In the genomic region with DNA sequence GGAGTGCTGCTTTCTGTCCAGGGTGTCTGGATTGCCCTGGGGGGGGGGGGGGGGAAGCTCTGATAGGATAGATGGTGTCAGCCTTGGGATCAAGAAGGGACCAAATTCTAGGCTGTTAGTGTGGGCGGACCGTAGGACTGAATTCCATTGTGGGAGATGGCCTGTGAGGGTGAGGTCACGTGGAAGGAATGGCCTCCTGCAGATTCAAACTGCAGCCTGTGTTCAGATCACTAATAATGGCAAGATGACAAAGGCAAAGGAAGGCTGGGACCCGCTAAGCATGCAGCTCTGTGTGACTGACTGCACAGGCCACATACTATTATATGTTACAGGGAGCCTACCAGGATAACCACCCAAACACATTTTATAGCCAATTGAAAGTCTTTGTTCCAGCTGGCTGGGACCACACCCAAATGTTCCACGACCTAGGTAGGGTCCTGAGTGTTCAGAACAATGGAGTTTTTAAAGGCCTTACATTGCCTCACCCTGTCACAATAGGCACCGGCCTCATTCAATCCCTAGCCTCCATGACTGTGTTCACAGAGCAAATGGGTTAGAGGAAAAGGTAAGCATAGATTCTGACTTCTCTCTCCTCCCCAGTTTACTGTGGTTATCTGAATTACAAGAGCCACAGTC, we compare ENCODE assay signal across 15 mouse cellular contexts. TPM values are rescaled to one million over a fixed set of nuclear protein-coding genes. Genes with fewer than 3 reads are reported as not detected.
DNase-seq lines count a peak whose midpoint lies in the region; ATAC-seq and TF ChIP-seq lines count a peak whose summit lies in the region.
"Had no signal": no experiment of that assay in that cellular context is flagged by ENCODE, and none has a peak within 500 bp of the region (broad histone marks: within the 10 kb centered on the region; RNA-seq: fewer than 3 reads in every experiment).

No protein-coding gene starts in this region.

- H3K4me1 ChIP-seq in midbrain, embryonic 12.5 days: peaks cover 23% of the 10 kb centered on the region
- no peaks in the 10 kb centered on the region for H3K4me1 ChIP-seq in midbrain, embryonic 16.5 days (ENCODE audit: control insufficient read depth, insufficient read depth, low read length)
- peaks cover 34% of the 10 kb centered on the region for H3K4me1 ChIP-seq in embryonic facial prominence, embryonic 10.5 days
- H3K4me1 ChIP-seq in olfactory bulb, adult 2 months (ENCODE audit: control insufficient read depth, insufficient read depth, low read length): peaks cover 5% of the 10 kb centered on the region; the same call in 1 of the 2 replicates

- H3K4me2 ChIP-seq in midbrain, embryonic 12.5 days (replicated peaks): no peak overlapping the region
- no peak overlapping the region for H3K4me2 ChIP-seq in midbrain, embryonic 16.5 days (ENCODE audit: low read length)
- H3K4me2 ChIP-seq: liver, embryonic 13.5 days had no signal

- peaks cover 4% of the 10 kb centered on the region; the same call in 1 of the 2 replicates for H3K9me3 ChIP-seq in midbrain, embryonic 12.5 days
- no peaks in the 10 kb centered on the region for H3K9me3 ChIP-seq in midbrain, embryonic 16.5 days (replicated peaks; ENCODE audit: control insufficient read depth, low read length, poor library complexity, severe bottlenecking)
- H3K9me3 ChIP-seq in embryonic facial prominence, embryonic 10.5 days: no peaks in the 10 kb centered on the region
- H3K9me3 ChIP-seq: liver, embryonic 13.5 days had no signal

- 28% methylated on average over 6 of the region's 6 CpGs for WGBS in midbrain, embryonic 12.5 days
- 26% methylated on average over 6 of the region's 6 CpGs for WGBS in midbrain, embryonic 16.5 days
- 36% methylated on average over 6 of the region's 6 CpGs for WGBS in embryonic facial prominence, embryonic 10.5 days
- 63% methylated on average over 6 of the region's 6 CpGs for WGBS in olfactory bulb, adult 2 months

- no peak for TF ChIP-seq CTCF in gastrocnemius, adult 2 months (IDR thresholded peaks at IDR 0.05)
- TF ChIP-seq CTCF in olfactory bulb, adult 2 months (IDR thresholded peaks at IDR 0.05; ENCODE audit: insufficient read depth, low read depth, low read length): no peak

- no peak overlapping the region for H3K9ac ChIP-seq in midbrain, embryonic 12.5 days (replicated peaks)
- H3K9ac ChIP-seq in midbrain, embryonic 16.5 days (ENCODE audit: low read depth, low read length): no peak overlapping the region
- H3K9ac ChIP-seq: liver, embryonic 13.5 days had no signal

- no peak for TF ChIP-seq POLR2A in olfactory bulb, adult 2 months (IDR thresholded peaks at IDR 0.05; ENCODE audit: insufficient read depth, low read depth, low read length)

- no peak overlapping the region for H3K4me3 ChIP-seq in gastrocnemius, adult 2 months
- H3K4me3 ChIP-seq in midbrain, embryonic 12.5 days: no peak overlapping the region
- H3K4me3 ChIP-seq in midbrain, embryonic 16.5 days (ENCODE audit: low read depth, low read length): no peak overlapping the region
- H3K4me3 ChIP-seq in embryonic facial prominence, embryonic 10.5 days: no peak overlapping the region
- H3K4me3 ChIP-seq in olfactory bulb, adult 2 months (ENCODE audit: insufficient read depth, low read depth, low read length): no peak overlapping the region
- H3K4me3 ChIP-seq: liver, embryonic 13.5 days had no signal

- no peak for DNase-seq in gastrocnemius, adult 2 months
- DNase-seq in gastrocnemius, adult 18-20 months (ENCODE audit: low spot score): no peak
- DNase-seq in embryonic facial prominence, embryonic 10.5 days (ENCODE audit: low spot score): peak; percentile 31
- DNase-seq: adrenal gland, postnatal 36 days; gastrocnemius, postnatal 10 days; liver, embryonic 13.5 days had no signal

- peaks cover 8% of the 10 kb centered on the region; the same call in 1 of the 2 replicates for H3K27me3 ChIP-seq in midbrain, embryonic 12.5 days
- H3K27me3 ChIP-seq in midbrain, embryonic 16.5 days (ENCODE audit: control insufficient read depth, insufficient read depth, low read depth, low read length): no peaks in the 10 kb centered on the region
- no peaks in the 10 kb centered on the region for H3K27me3 ChIP-seq in embryonic facial prominence, embryonic 10.5 days (replicated peaks; ENCODE audit: low read depth, poor library complexity, severe bottlenecking)
- H3K27me3 ChIP-seq: liver, embryonic 13.5 days had no signal

- peak; percentile 52 for ATAC-seq in midbrain, embryonic 12.5 days (ENCODE audit: low FRiP score, low read depth)
- no peak for ATAC-seq in midbrain, embryonic 16.5 days
- no peak for ATAC-seq in erythroblast, adult 5-6 weeks (replicated peaks; ENCODE audit: low FRiP score, poor library complexity, severe bottlenecking)
- no peak for ATAC-seq in megakaryocyte progenitor cell, adult 5-6 weeks (replicated peaks; ENCODE audit: poor library complexity)

- no peaks in the 10 kb centered on the region for H3K36me3 ChIP-seq in midbrain, embryonic 12.5 days
- H3K36me3 ChIP-seq in midbrain, embryonic 16.5 days (ENCODE audit: control insufficient read depth, insufficient read depth, low read length): no peaks in the 10 kb centered on the region
- no peaks in the 10 kb centered on the region for H3K36me3 ChIP-seq in embryonic facial prominence, embryonic 10.5 days (replicated peaks)
- H3K36me3 ChIP-seq: liver, embryonic 13.5 days had no signal

- peak overlapping the region; percentile 49 for H3K27ac ChIP-seq in gastrocnemius, adult 2 months
- H3K27ac ChIP-seq in midbrain, embryonic 12.5 days (replicated peaks): no peak overlapping the region
- H3K27ac ChIP-seq in midbrain, embryonic 16.5 days (ENCODE audit: low read length): no peak overlapping the region
- H3K27ac ChIP-seq in embryonic facial prominence, embryonic 10.5 days (replicated peaks): peak overlapping the region; percentile 57
- H3K27ac ChIP-seq in olfactory bulb, adult 2 months (ENCODE audit: insufficient read depth, low read depth, low read length): peak overlapping the region; percentile 50; the same call in 1 of the 2 replicates
- H3K27ac ChIP-seq: liver, embryonic 13.5 days; macrophage had no signal

- intact Hi-C loops in gastrocnemius, adult 2 months (cut with DNase I): loop anchor here (5.0 to 10.0 kb wide), 2 partner anchors 299 to 591 kb away; no protein-coding TSS in a partner anchor

RNA-seq across cellular contexts. Expression of gene Ncf2, which starts 6.4 kb away (rescaled TPM):
- under 1 TPM; 0.67 to 0.87 TPM for total RNA-seq in gastrocnemius, adult 2 months (2021)
- under 1 TPM; 0.50 to 0.93 TPM for total RNA-seq in gastrocnemius, adult 18-20 months (2021)
- 2.2 and 3.0 TPM in 2 replicates for polyA plus RNA-seq in midbrain, embryonic 12.5 days (2016; fragmentation: Nextera tagmentation; extraction: Ambion mirVana)
- 1.9 and 2.3 TPM in 2 replicates for polyA plus RNA-seq in midbrain, embryonic 16.5 days (2015; fragmentation: Nextera tagmentation; extraction: Ambion mirVana)
- polyA plus RNA-seq in embryonic facial prominence, embryonic 10.5 days (2016; fragmentation: Nextera tagmentation; extraction: Ambion mirVana): 2.2 and 2.6 TPM in 2 replicates
- not detected in 2 replicates for polyA plus RNA-seq in olfactory bulb, adult 2 months (2012; ENCODE audit: insufficient read depth, insufficient read length, low replicate concordance, missing spikeins)
- 40.0 and 42.4 TPM in 2 replicates for total RNA-seq in erythroblast, adult 5-6 weeks (2015; ENCODE audit: low replicate concordance)
- total RNA-seq in erythroblast, adult 5-6 weeks (2017; ENCODE audit: low replicate concordance): 35.7 and 41.1 TPM in 2 replicates
- 85.0 and 90.4 TPM in 2 replicates for total RNA-seq in megakaryocyte progenitor cell, adult 5-6 weeks (2015)
- 101 and 119 TPM in 2 replicates for total RNA-seq in megakaryocyte progenitor cell, adult 5-6 weeks (2017)

RNA-seq across cellular contexts. Expression of gene Arpc5, which starts 27.3 kb away (rescaled TPM):
- total RNA-seq in gastrocnemius, adult 2 months (2021): 10 to 100 TPM in 1 of 2 experiments, 1 to 10 TPM in 1; 9.4 to 11.5 TPM
- total RNA-seq in gastrocnemius, adult 18-20 months (2021): 10 to 100 TPM in 1 of 2 experiments, 1 to 10 TPM in 1; 7.8 to 11.7 TPM
- polyA plus RNA-seq in midbrain, embryonic 12.5 days (2016; fragmentation: Nextera tagmentation; extraction: Ambion mirVana): 285 and 287 TPM in 2 replicates
- polyA plus RNA-seq in midbrain, embryonic 16.5 days (2015; fragmentation: Nextera tagmentation; extraction: Ambion mirVana): 380 and 393 TPM in 2 replicates
- 198 and 199 TPM in 2 replicates for polyA plus RNA-seq in embryonic facial prominence, embryonic 10.5 days (2016; fragmentation: Nextera tagmentation; extraction: Ambion mirVana)
- polyA plus RNA-seq in olfactory bulb, adult 2 months (2012; ENCODE audit: insufficient read depth, insufficient read length, low replicate concordance, missing spikeins): not detected in 2 replicates
- 170 and 173 TPM in 2 replicates for total RNA-seq in erythroblast, adult 5-6 weeks (2015; ENCODE audit: low replicate concordance)
- total RNA-seq in erythroblast, adult 5-6 weeks (2017; ENCODE audit: low replicate concordance): 68.9 and 74.2 TPM in 2 replicates
- total RNA-seq in megakaryocyte progenitor cell, adult 5-6 weeks (2015): 264 and 298 TPM in 2 replicates
- 127 and 137 TPM in 2 replicates for total RNA-seq in megakaryocyte progenitor cell, adult 5-6 weeks (2017)

RNA-seq across cellular contexts. Expression of gene Rgl1, which starts 27.5 kb away (rescaled TPM):
- 10 to 100 TPM in 1 of 2 experiments, 1 to 10 TPM in 1; 9.7 to 10.2 TPM for total RNA-seq in gastrocnemius, adult 2 months (2021)
- 1 to 10 TPM; 4.9 to 7.8 TPM for total RNA-seq in gastrocnemius, adult 18-20 months (2021)
- polyA plus RNA-seq in midbrain, embryonic 12.5 days (2016; fragmentation: Nextera tagmentation; extraction: Ambion mirVana): 16.3 and 18.2 TPM in 2 replicates
- 13.3 and 13.9 TPM in 2 replicates for polyA plus RNA-seq in midbrain, embryonic 16.5 days (2015; fragmentation: Nextera tagmentation; extraction: Ambion mirVana)
- polyA plus RNA-seq in embryonic facial prominence, embryonic 10.5 days (2016; fragmentation: Nextera tagmentation; extraction: Ambion mirVana): 28.0 and 30.8 TPM in 2 replicates
- polyA plus RNA-seq in olfactory bulb, adult 2 months (2012; ENCODE audit: insufficient read depth, insufficient read length, low replicate concordance, missing spikeins): not detected in 2 replicates
- 5.8 and 13.6 TPM in 2 replicates for total RNA-seq in erythroblast, adult 5-6 weeks (2015; ENCODE audit: low replicate concordance)
- 14.4 and 46.6 TPM in 2 replicates for total RNA-seq in erythroblast, adult 5-6 weeks (2017; ENCODE audit: low replicate concordance)
- total RNA-seq in megakaryocyte progenitor cell, adult 5-6 weeks (2015): 1.3 and 1.6 TPM in 2 replicates
- 1.4 and 2.7 TPM in 2 replicates for total RNA-seq in megakaryocyte progenitor cell, adult 5-6 weeks (2017)

RNA-seq across cellular contexts. Expression of gene Apobec4, which starts 43.3 kb away (rescaled TPM):
- not detected for total RNA-seq in gastrocnemius, adult 2 months (2021)
- not detected for total RNA-seq in gastrocnemius, adult 18-20 months (2021)
- polyA plus RNA-seq in midbrain, embryonic 12.5 days (2016; fragmentation: Nextera tagmentation; extraction: Ambion mirVana): not detected in 2 replicates
- polyA plus RNA-seq in midbrain, embryonic 16.5 days (2015; fragmentation: Nextera tagmentation; extraction: Ambion mirVana): not detected in 2 replicates
- polyA plus RNA-seq in embryonic facial prominence, embryonic 10.5 days (2016; fragmentation: Nextera tagmentation; extraction: Ambion mirVana): not detected in 2 replicates
- polyA plus RNA-seq in olfactory bulb, adult 2 months (2012; ENCODE audit: insufficient read depth, insufficient read length, low replicate concordance, missing spikeins): not detected in 2 replicates
- not detected in 2 replicates for total RNA-seq in erythroblast, adult 5-6 weeks (2015; ENCODE audit: low replicate concordance)
- total RNA-seq in erythroblast, adult 5-6 weeks (2017; ENCODE audit: low replicate concordance): 0.51 TPM in 1 of 2 replicates, not detected in the other
- not detected in 2 replicates for total RNA-seq in megakaryocyte progenitor cell, adult 5-6 weeks (2015)
- total RNA-seq in megakaryocyte progenitor cell, adult 5-6 weeks (2017): not detected in 2 replicates
- total RNA-seq: adrenal gland, postnatal 36 days; gastrocnemius, postnatal 10 days; layer of hippocampus, postnatal 25 days had no signal
- polyA plus RNA-seq: heart, embryonic 16.5 days; kidney, embryonic 14.5 days; liver, embryonic 13.5 days; macrophage had no signal

Comparison
In these comparisons a context has a peak if more than half of its experiments do, and no peak if none do; other contexts are left out.
1. H3K27ac ChIP-seq: peak in gastrocnemius, adult 2 months (single experiment), embryonic facial prominence, embryonic 10.5 days (single experiment) and olfactory bulb, adult 2 months (single experiment); none in midbrain, embryonic 12.5 days (single experiment) and midbrain, embryonic 16.5 days (single experiment).
2. RNA of gene Ncf2, which starts 6.4 kb away (total RNA-seq): 85.0 to 119 TPM in megakaryocyte progenitor cell, adult 5-6 weeks and 35.7 to 42.4 TPM in erythroblast, adult 5-6 weeks; 0.50 to 0.93 TPM in gastrocnemius, adult 18-20 months and 0.67 to 0.87 TPM in gastrocnemius, adult 2 months; every median in the first group is over 10 times any median in the second.
3. RNA of gene Arpc5, which starts 27.3 kb away (total RNA-seq): 127 to 298 TPM in megakaryocyte progenitor cell, adult 5-6 weeks and 68.9 to 173 TPM in erythroblast, adult 5-6 weeks; 7.8 to 11.7 TPM in gastrocnemius, adult 18-20 months and 9.4 to 11.5 TPM in gastrocnemius, adult 2 months; every median in the first group is over 4 times any median in the second.